Mouse (Mus musculus): ENCODE measurements at regions not wholly inside any gene's neighbourhood (a gene's known extent, or its start where the extent isn't known, plus 50 kb on each side); places are given as distances from the start of the nearest gene placed in this dataset.

DNA sequence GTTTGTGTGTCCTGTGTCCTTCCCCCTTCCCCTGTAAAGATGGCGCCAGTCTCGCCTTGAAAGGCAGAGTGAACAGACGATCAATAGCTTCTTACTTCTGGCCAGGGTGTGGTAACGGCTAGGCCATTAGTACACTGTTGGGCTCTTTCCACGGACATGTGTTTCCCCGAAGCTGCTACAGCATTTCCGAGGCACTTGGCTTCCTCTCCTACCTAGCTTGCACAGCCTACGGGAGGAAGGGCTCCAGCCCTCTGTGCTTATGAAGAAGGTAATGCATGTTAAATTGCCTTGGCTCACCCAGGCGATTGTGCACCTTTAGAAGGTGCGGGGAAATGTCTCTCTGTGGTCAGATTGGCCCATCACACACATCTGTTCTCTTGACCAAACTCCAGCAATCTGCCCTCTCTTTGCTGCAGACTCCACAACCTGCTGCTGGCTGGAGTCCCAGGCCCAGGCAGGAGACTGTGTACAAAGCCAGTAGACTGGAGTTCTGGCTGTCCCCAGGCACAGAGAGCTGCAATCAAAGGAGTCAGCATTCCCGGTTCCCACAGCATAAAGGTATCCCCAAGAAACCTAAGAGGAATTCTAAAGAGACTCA, 208.7 kb downstream of the Snx10 start:
- no peak for TF ChIP-seq GATA1 (IDR thresholded peaks at IDR 0.05; ENCODE audit: borderline replicate concordance, low read length)
- no peak for TF ChIP-seq FLI1 (IDR thresholded peaks at IDR 0.05; ENCODE audit: low read length)
